Mouse (Mus musculus) olfactory bulb, adult 2 months (tissue): ENCODE results near the gene Pjvk.

ENCODE experiments used
- CTCF ChIP-seq: fragments of 200-500 bp; IDR thresholded peaks from 2 replicates; pipeline ENCODE4 v1.5.1; 2012; ENCODE audit warnings: low read depth, mild to moderate bottlenecking, low read length, moderate library complexity; ENCODE audit not compliant: insufficient read depth
- POLR2A ChIP-seq: fragments of 200-500 bp; IDR thresholded peaks from 2 replicates; pipeline ENCODE4 v1.6.1; 2012; ENCODE audit warnings: mild to moderate bottlenecking, low read depth, low read length, moderate library complexity; ENCODE audit not compliant: insufficient read depth

- TF ChIP-seq CTCF, result no peak
- no peak for TF ChIP-seq POLR2A
Measured at GRCm38 (mm10) chr2:76653070-76653469, 4.8 kb downstream of the Pjvk start.
